Mouse (Mus musculus) liver, embryonic 15.5 days (tissue): ENCODE data around the gene Atp11c. TPM values are rescaled to one million over a fixed set of nuclear protein-coding genes. Genes with fewer than 3 reads are reported as not detected.

Experiments used
- ATAC-seq: fragments of 200-750 bp; cut with Nextera tagmentation; 2 replicates; pipeline ENCODE4 v1.8.0; 2017; ENCODE audit warnings: moderate number of reproducible peaks, mild to moderate bottlenecking, moderate library complexity; ENCODE audit not compliant: insufficient read depth
- H3K27ac ChIP-seq: fragments of 300-500 bp; sonication (generic); replicated peaks from 2 replicates; pipeline ENCODE4 v1.5.1; 2015; ENCODE audit warnings: mild to moderate bottlenecking, inconsistent platforms
- H3K27me3 ChIP-seq: fragments of 300-500 bp; sonication (generic); 2 replicates; pipeline ENCODE4 v1.6.1; 2015; ENCODE audit warnings: mild to moderate bottlenecking, inconsistent platforms
- H3K36me3 ChIP-seq: fragments of 300-500 bp; sonication (generic); replicated peaks from 2 replicates; pipeline ENCODE4 v1.6.1; 2015; ENCODE audit warnings: moderate library complexity, mild to moderate bottlenecking, inconsistent platforms
- H3K4me1 ChIP-seq: fragments of 300-500 bp; sonication (generic); replicated peaks from 2 replicates; pipeline ENCODE4 v1.6.1; 2015; ENCODE audit warnings: inconsistent platforms
- H3K4me2 ChIP-seq: fragments of 300-500 bp; sonication (generic); 2 replicates; pipeline ENCODE4 v1.6.1; 2015; ENCODE audit warnings: moderate library complexity, mild to moderate bottlenecking, inconsistent platforms
- H3K4me3 ChIP-seq: fragments of 300-500 bp; sonication (generic); replicated peaks from 2 replicates; pipeline ENCODE4 v1.5.1; 2015; ENCODE audit warnings: mild to moderate bottlenecking, inconsistent platforms
- H3K9ac ChIP-seq: fragments of 300-500 bp; sonication (generic); 2 replicates; pipeline ENCODE4 v1.6.1; 2015; ENCODE audit warnings: moderate library complexity, mild to moderate bottlenecking, inconsistent platforms
- H3K9me3 ChIP-seq: fragments of 300-500 bp; sonication (generic); replicated peaks from 2 replicates; pipeline ENCODE4 v1.6.1; 2016; ENCODE audit warnings: inconsistent platforms
- WGBS: fragments of 180-500 bp; shearing (Covaris S2); methylation state at CpG from one replicate; pipeline ENCODE4 v1.1.7; 2015; ENCODE audit warnings: mixed read lengths; ENCODE audit not compliant: insufficient replicate concordance; 5-methylcytosine and 5-hydroxymethylcytosine counted together
- microRNA counts: library from miRNA; unstranded; fragments of <30 nt; microRNA quantifications from one replicate; lab custom pipeline; 2016
- microRNA-seq: library from miRNA; unstranded; fragments of <30 nt; microRNA quantifications from one replicate; pipeline ENCODE4, GENCODE M21; 2016
- polyA plus RNA-seq: library from polyadenylated mRNA; unstranded; fragments of >200 nt; fragmentation: Nextera tagmentation; extraction: Ambion mirVana; gene quantifications from 2 replicates; pipeline ENCODE4 v1.2.1, GENCODE M21; 2015

Atp11c gene
- polyA plus RNA-seq, 1 experiment from 2014 or later = 3.5 TPM

- H3K4me1 ChIP-seq = no peaks in the 10 kb centered on the region
- H3K9ac ChIP-seq = no peak within 1 kb of the TSS
- no peak for ATAC-seq
- no peaks in the 10 kb centered on the region for H3K36me3 ChIP-seq
- peaks cover 31% of the 10 kb centered on the region for H3K27me3 ChIP-seq
- no peak within 1 kb of the TSS for H3K27ac ChIP-seq
- WGBS = 17% methylated on average over 28 of the region's 28 CpGs
- peak within 1 kb of the TSS; percentile 29 for H3K4me2 ChIP-seq
- no peak within 1 kb of the TSS for H3K4me3 ChIP-seq
- no peaks in the 10 kb centered on the region for H3K9me3 ChIP-seq
Measured at GRCm38 (mm10) chrX:60178744-60179458, 413.6 kb downstream of the Atp11c start, which contains the start of gene Mcf2. TSS of gene Mcf2 (minus strand) at chrX:60179089.

GRCm38 (mm10) chrX:60178025-60178743 lies 414.3 kb downstream of the Atp11c start:
- Histone ChIP-seq H3K9ac (no peak overlapping the region), H3K36me3 (no peaks in the 10 kb centered on the region), H3K27ac (no peak overlapping the region), H3K27me3 (peaks cover 31% of the 10 kb centered on the region), H3K4me3 (no peak overlapping the region), H3K4me1 (no peaks in the 10 kb centered on the region), H3K4me2 (peak overlapping the region; percentile 29), H3K9me3 (no peaks in the 10 kb centered on the region)
- WGBS = 9% methylated on average over 19 of the region's 19 CpGs
- ATAC-seq = no peak

MicroRNAs encoded within 50 kb of the gene (microRNA counts, 519-probe panel; counts per million panel counts)
- 2,140 counts per million, percentile 30 among the panel's probes with 10 or more counts for microRNA mmu-miR-505 (lab: Ali Mortazavi, UCI)

Small RNA genes lying within 50 kb of the gene (microRNA-seq; reads per million reads assigned to microRNA genes)
- 97.7 reads per million, percentile 53 among the genes with 10 or more reads in this experiment for gene Mir505

Other genes with a start within 250 kb of the Atp11c start
- gene Gm7073, start 53.4 kb downstream of the Atp11c start, polyA plus RNA-seq = not detected in 2 replicates